Mouse (Mus musculus) thymus, adult 2 months (tissue): ENCODE measurements at regions not wholly inside any gene's neighbourhood (a gene's known extent, or its start where the extent isn't known, plus 50 kb on each side); places are given as distances from the start of the nearest gene placed in this dataset.

Experiments
- CTCF ChIP-seq: fragments of 200-500 bp; IDR thresholded peaks from 2 replicates; pipeline ENCODE4 v1.5.1; 2012; ENCODE audit warnings: mild to moderate bottlenecking, control low read depth, low read length, moderate library complexity, borderline replicate concordance; ENCODE audit not compliant: control insufficient read depth, poor library complexity, insufficient read depth; ENCODE audit errors: extremely low read depth
- POLR2A ChIP-seq: fragments of 200-500 bp; IDR thresholded peaks from 2 replicates; pipeline ENCODE4 v1.6.1; 2012; ENCODE audit warnings: mild to moderate bottlenecking, low read length, control low read depth, moderate library complexity; ENCODE audit not compliant: control insufficient read depth, poor library complexity, insufficient read depth; ENCODE audit errors: extremely low read depth

GRCm38 (mm10) chr14:106318767-106319166, 212.8 kb downstream of the Trim52 start:
- no peak for TF ChIP-seq CTCF
- no peak for TF ChIP-seq POLR2A
